Mouse (Mus musculus): ENCODE measurements around the gene Tmem205. TPM values are rescaled to one million over a fixed set of nuclear protein-coding genes. Genes with fewer than 3 reads are reported as not detected.
A peak's percentile ranks its signal among the peaks of the same experiment; 100 is the strongest.

Tmem205 gene
- polyA plus RNA-seq, 1 experiment = 21.4 TPM

DNA sequence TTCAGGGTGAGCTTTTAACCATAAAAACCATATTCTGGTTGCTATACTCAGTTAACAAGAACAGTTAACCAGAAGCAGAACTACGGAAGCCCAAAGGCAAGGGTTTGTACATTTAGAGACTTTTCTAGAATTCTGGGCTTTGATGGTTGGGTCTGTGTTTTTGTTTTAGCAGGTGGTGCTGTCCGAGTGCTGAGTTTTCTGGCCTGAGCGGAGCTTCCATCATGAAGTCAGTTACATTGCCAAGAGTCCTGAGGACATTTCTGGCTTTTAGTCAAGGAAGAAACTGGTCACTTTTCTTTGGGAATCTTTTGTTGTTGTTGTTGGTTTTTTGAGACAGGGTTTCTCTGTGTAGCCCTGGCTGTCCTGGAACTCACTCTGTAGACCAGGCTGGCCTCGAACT is 23.3 kb downstream of the Tmem205 start:
- Histone ChIP-seq H3K4me1 (ENCODE audit: control insufficient read depth, insufficient read depth, low read length) (no peaks in the 10 kb centered on the region), H3K9me3 (replicated peaks; ENCODE audit: control insufficient read depth, insufficient read depth, low read length, poor library complexity, severe bottlenecking) (no peaks in the 10 kb centered on the region), H3K27ac (ENCODE audit: insufficient read depth, low read length) (no peak overlapping the region), H3K27me3 (ENCODE audit: control insufficient read depth, insufficient read depth, low read length, poor library complexity, severe bottlenecking) (no peaks in the 10 kb centered on the region), H3K9ac (ENCODE audit: low read depth, poor library complexity, severe bottlenecking) (no peak overlapping the region), H3K36me3 (ENCODE audit: control insufficient read depth, insufficient read depth, low read length, poor library complexity, severe bottlenecking) (no peaks in the 10 kb centered on the region), H3K4me3 (ENCODE audit: low read depth, low read length) (no peak overlapping the region)
- TF ChIP-seq EP300 (IDR thresholded peaks at IDR 0.05; ENCODE audit: insufficient read depth, low read depth, low read length) (no peak), CTCF (IDR thresholded peaks at IDR 0.05; ENCODE audit: low read depth, low read length) (no peak), POLR2A (IDR thresholded peaks at IDR 0.05; ENCODE audit: insufficient read depth, low read length) (no peak)

DNA sequence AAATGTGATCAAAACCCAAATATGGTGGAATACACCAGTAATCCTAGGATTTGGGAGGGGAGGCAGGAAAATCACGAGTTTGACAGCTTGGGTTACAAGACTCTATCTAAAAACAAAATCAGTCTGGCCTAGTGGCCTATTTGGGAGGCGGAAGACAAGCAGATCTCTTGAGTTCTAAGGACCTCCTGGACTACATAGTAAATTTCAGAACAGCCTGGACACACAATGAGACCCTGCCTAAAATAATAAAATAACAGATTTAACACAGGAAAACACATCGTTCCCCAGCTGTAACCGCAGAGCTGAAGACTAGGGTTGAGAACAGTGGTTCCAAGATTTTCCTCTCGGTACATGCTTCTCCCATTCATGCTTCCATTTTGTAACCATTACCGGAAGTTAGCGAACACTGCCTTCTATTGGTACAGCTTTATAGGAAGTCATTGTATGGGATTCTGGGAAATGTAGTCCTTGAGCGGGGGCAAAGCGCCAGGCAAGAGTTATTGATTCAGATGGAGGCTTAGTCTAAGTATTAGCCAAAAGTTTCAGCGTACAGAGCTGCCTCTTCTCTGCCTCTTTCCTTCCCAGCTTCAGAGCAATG is 26.0 kb downstream of the Tmem205 start:
- no peak for TF ChIP-seq CTCF (IDR thresholded peaks at IDR 0.05; ENCODE audit: low read depth, low read length)
- no peak for TF ChIP-seq POLR2A (IDR thresholded peaks at IDR 0.05; ENCODE audit: insufficient read depth, low read length)
- TF ChIP-seq EP300 (IDR thresholded peaks at IDR 0.05; ENCODE audit: insufficient read depth, low read depth, low read length) = no peak
- Histone ChIP-seq H3K36me3 (ENCODE audit: control insufficient read depth, insufficient read depth, low read length, poor library complexity, severe bottlenecking) (no peaks in the 10 kb centered on the region), H3K27me3 (ENCODE audit: control insufficient read depth, insufficient read depth, low read length, poor library complexity, severe bottlenecking) (no peaks in the 10 kb centered on the region), H3K9ac (ENCODE audit: low read depth, poor library complexity, severe bottlenecking) (peak overlapping the region; percentile 84), H3K4me1 (ENCODE audit: control insufficient read depth, insufficient read depth, low read length) (no peaks in the 10 kb centered on the region), H3K27ac (ENCODE audit: insufficient read depth, low read length) (no peak overlapping the region), H3K9me3 (replicated peaks; ENCODE audit: control insufficient read depth, insufficient read depth, low read length, poor library complexity, severe bottlenecking) (no peaks in the 10 kb centered on the region), H3K4me3 (ENCODE audit: low read depth, low read length) (peak overlapping the region; percentile 86)

DNA sequence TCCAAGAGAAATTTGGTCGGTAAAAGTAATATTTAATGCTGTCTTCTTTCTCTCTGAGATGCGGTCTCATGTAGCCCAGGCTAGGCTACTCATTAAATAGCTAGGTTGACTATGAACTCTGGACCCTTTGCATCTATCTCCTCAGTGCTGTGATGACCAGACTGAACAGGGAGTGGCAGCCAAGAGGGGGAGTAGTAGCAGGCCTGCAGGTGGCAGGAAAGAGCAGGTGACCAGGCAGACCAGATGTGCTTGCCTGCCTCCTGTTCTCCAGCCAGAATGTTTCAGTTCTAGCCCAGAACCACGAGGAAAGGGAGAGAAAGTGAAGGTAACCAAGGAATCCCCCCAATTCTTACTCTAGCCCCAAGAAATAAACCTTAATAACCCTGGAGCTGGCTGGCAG is 38.1 kb downstream of the Tmem205 start:
- Histone ChIP-seq H3K27ac (ENCODE audit: insufficient read depth, low read length) (no peak overlapping the region), H3K9ac (ENCODE audit: low read depth, poor library complexity, severe bottlenecking) (no peak overlapping the region), H3K4me3 (ENCODE audit: low read depth, low read length) (no peak overlapping the region), H3K36me3 (ENCODE audit: control insufficient read depth, insufficient read depth, low read length, poor library complexity, severe bottlenecking) (no peaks in the 10 kb centered on the region), H3K27me3 (ENCODE audit: control insufficient read depth, insufficient read depth, low read length, poor library complexity, severe bottlenecking) (no peaks in the 10 kb centered on the region), H3K9me3 (replicated peaks; ENCODE audit: control insufficient read depth, insufficient read depth, low read length, poor library complexity, severe bottlenecking) (peaks cover 4% of the 10 kb centered on the region; the same call in 1 of the 2 replicates), H3K4me1 (ENCODE audit: control insufficient read depth, insufficient read depth, low read length) (no peaks in the 10 kb centered on the region)
- peak; percentile 71 for TF ChIP-seq CTCF (IDR thresholded peaks at IDR 0.05; ENCODE audit: low read depth, low read length)
- TF ChIP-seq EP300 (IDR thresholded peaks at IDR 0.05; ENCODE audit: insufficient read depth, low read depth, low read length) = no peak

DNA sequence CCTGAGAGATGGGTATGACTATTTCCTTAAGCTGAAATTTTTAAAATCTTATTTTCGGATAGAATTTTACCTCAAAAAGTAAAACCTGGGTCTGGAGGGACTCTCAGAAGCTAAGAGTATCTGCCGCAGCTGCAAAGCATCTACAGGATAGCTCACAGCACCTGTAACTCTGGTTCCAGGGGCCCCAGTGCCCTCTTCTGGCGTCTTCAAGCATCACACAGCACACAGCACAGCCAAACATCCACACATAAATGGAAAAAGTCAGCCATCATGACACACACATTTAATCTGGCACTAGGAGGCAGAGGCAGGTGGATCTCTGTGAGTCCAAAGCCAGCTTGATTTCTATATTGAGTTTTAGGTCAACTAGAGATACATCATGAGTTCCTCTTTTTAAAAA is 50.8 kb downstream of the Tmem205 start:
- H3K4me3 ChIP-seq (ENCODE audit: low read depth, low read length) = no peak overlapping the region
- H3K9ac ChIP-seq (ENCODE audit: low read depth, poor library complexity, severe bottlenecking) = no peak overlapping the region
- no peaks in the 10 kb centered on the region for H3K27me3 ChIP-seq (ENCODE audit: control insufficient read depth, insufficient read depth, low read length, poor library complexity, severe bottlenecking)
- TF ChIP-seq CTCF (IDR thresholded peaks at IDR 0.05; ENCODE audit: low read depth, low read length) = peak; percentile 72
- TF ChIP-seq POLR2A (IDR thresholded peaks at IDR 0.05; ENCODE audit: insufficient read depth, low read length) = no peak
- H3K36me3 ChIP-seq (ENCODE audit: control insufficient read depth, insufficient read depth, low read length, poor library complexity, severe bottlenecking) = no peaks in the 10 kb centered on the region
- no peaks in the 10 kb centered on the region for H3K4me1 ChIP-seq (ENCODE audit: control insufficient read depth, insufficient read depth, low read length)
- H3K27ac ChIP-seq (ENCODE audit: insufficient read depth, low read length) = no peak overlapping the region
- H3K9me3 ChIP-seq (replicated peaks; ENCODE audit: control insufficient read depth, insufficient read depth, low read length, poor library complexity, severe bottlenecking) = peaks cover 11% of the 10 kb centered on the region

DNA sequence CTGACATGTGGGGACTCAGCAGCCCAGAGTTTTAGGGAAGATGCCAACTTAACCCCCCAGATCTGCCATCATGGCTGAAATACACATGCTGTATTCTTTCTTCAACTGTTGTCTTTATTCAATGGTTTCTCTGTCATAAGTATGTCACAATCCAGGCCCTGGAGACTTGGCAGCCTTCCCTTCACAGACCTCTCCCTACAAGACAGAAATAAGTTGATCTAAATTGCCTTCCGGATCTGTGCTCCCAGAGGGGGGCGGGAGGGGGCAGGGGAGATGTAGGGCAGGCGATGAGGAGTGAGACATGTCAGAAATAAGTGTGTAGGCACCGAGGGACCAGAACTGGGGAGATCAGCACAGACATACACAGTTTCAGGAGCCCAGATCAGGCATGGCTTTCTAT is 55.2 kb downstream of the Tmem205 start:
- Histone ChIP-seq H3K9me3 (replicated peaks; ENCODE audit: control insufficient read depth, insufficient read depth, low read length, poor library complexity, severe bottlenecking) (no peaks in the 10 kb centered on the region), H3K27me3 (ENCODE audit: control insufficient read depth, insufficient read depth, low read length, poor library complexity, severe bottlenecking) (no peaks in the 10 kb centered on the region), H3K4me3 (ENCODE audit: low read depth, low read length) (no peak overlapping the region), H3K36me3 (ENCODE audit: control insufficient read depth, insufficient read depth, low read length, poor library complexity, severe bottlenecking) (no peaks in the 10 kb centered on the region), H3K27ac (ENCODE audit: insufficient read depth, low read length) (no peak overlapping the region), H3K4me1 (ENCODE audit: control insufficient read depth, insufficient read depth, low read length) (no peaks in the 10 kb centered on the region), H3K9ac (ENCODE audit: low read depth, poor library complexity, severe bottlenecking) (no peak overlapping the region)
- TF ChIP-seq EP300 (IDR thresholded peaks at IDR 0.05; ENCODE audit: insufficient read depth, low read depth, low read length) (no peak), POLR2A (IDR thresholded peaks at IDR 0.05; ENCODE audit: insufficient read depth, low read length) (no peak), CTCF (IDR thresholded peaks at IDR 0.05; ENCODE audit: low read depth, low read length) (no peak)

Other genes with a start within 250 kb of the Tmem205 start
- 79.3 and 80.6 TPM in 2 replicates for gene Ldlr, start 204.1 kb downstream of the Tmem205 start, polyA plus RNA-seq (2011; ENCODE audit: insufficient read depth, insufficient read length, low read depth, missing spikeins)
- 56.6 and 62.5 TPM in 2 replicates for gene Spc24, start 167.3 kb downstream of the Tmem205 start, polyA plus RNA-seq (2011; ENCODE audit: insufficient read depth, insufficient read length, low read depth, missing spikeins)
- gene Kank2, start 128.8 kb downstream of the Tmem205 start, polyA plus RNA-seq (2011; ENCODE audit: insufficient read depth, insufficient read length, low read depth, missing spikeins) = 62.3 and 63.5 TPM in 2 replicates
- gene Angptl8, start 92.0 kb downstream of the Tmem205 start, polyA plus RNA-seq (2011; ENCODE audit: insufficient read depth, insufficient read length, low read depth, missing spikeins) = not detected in 2 replicates
- 74.9 and 80.8 TPM in 2 replicates for gene Dock6, start 74.9 kb downstream of the Tmem205 start, polyA plus RNA-seq (2011; ENCODE audit: insufficient read depth, insufficient read length, low read depth, missing spikeins)
- gene Rab3d, start 9.4 kb downstream of the Tmem205 start, polyA plus RNA-seq (2011; ENCODE audit: insufficient read depth, insufficient read length, low read depth, missing spikeins) = 5.7 and 7.8 TPM in 2 replicates
- 2.9 and 4.9 TPM in 2 replicates for gene Ccdc159, start 85 bp downstream of the Tmem205 start, polyA plus RNA-seq (2011; ENCODE audit: insufficient read depth, insufficient read length, low read depth, missing spikeins)
- 5.4 and 5.6 TPM in 2 replicates for gene Plppr2, start 9.5 kb upstream of the Tmem205 start, polyA plus RNA-seq (2011; ENCODE audit: insufficient read depth, insufficient read length, low read depth, missing spikeins)
- gene Swsap1, start 28.2 kb upstream of the Tmem205 start, polyA plus RNA-seq (2011; ENCODE audit: insufficient read depth, insufficient read length, low read depth, missing spikeins) = 8.5 TPM in 2 replicates
- gene Epor, start 36.0 kb upstream of the Tmem205 start, polyA plus RNA-seq (2011; ENCODE audit: insufficient read depth, insufficient read length, low read depth, missing spikeins) = 0.57 and 1.9 TPM in 2 replicates
- 9.2 and 9.7 TPM in 2 replicates for gene Rgl3, start 61.9 kb upstream of the Tmem205 start, polyA plus RNA-seq (2011; ENCODE audit: insufficient read depth, insufficient read length, low read depth, missing spikeins)
- gene Ccdc151, start 75.1 kb upstream of the Tmem205 start, polyA plus RNA-seq (2011; ENCODE audit: insufficient read depth, insufficient read length, low read depth, missing spikeins) = 1.6 and 2.8 TPM in 2 replicates
- gene Prkcsh, start 75.2 kb upstream of the Tmem205 start, polyA plus RNA-seq (2011; ENCODE audit: insufficient read depth, insufficient read length, low read depth, missing spikeins) = 108 and 116 TPM in 2 replicates
- gene Elavl3, start 124.5 kb upstream of the Tmem205 start, polyA plus RNA-seq (2011; ENCODE audit: insufficient read depth, insufficient read length, low read depth, missing spikeins) = 8.3 and 10.6 TPM in 2 replicates
- gene Gm49318, start 143.7 kb upstream of the Tmem205 start, polyA plus RNA-seq (2011; ENCODE audit: insufficient read depth, insufficient read length, low read depth, missing spikeins) = not detected in 2 replicates
- gene Zfp653, start 143.8 kb upstream of the Tmem205 start, polyA plus RNA-seq (2011; ENCODE audit: insufficient read depth, insufficient read length, low read depth, missing spikeins) = 7.2 and 8.8 TPM in 2 replicates
- 20.9 and 21.9 TPM in 2 replicates for gene Ecsit, start 157.9 kb upstream of the Tmem205 start, polyA plus RNA-seq (2011; ENCODE audit: insufficient read depth, insufficient read length, low read depth, missing spikeins)
- gene Cnn1, start 171.7 kb upstream of the Tmem205 start, polyA plus RNA-seq (2011; ENCODE audit: insufficient read depth, insufficient read length, low read depth, missing spikeins) = 7.8 and 10.1 TPM in 2 replicates
- gene Elof1, start 189.6 kb upstream of the Tmem205 start, polyA plus RNA-seq (2011; ENCODE audit: insufficient read depth, insufficient read length, low read depth, missing spikeins) = 48.4 and 49.8 TPM in 2 replicates
- gene Acp5, start 208.2 kb upstream of the Tmem205 start, polyA plus RNA-seq (2011; ENCODE audit: insufficient read depth, insufficient read length, low read depth, missing spikeins) = 6.1 and 7.6 TPM in 2 replicates
- gene Pigyl, start 229.3 kb upstream of the Tmem205 start, polyA plus RNA-seq (2011; ENCODE audit: insufficient read depth, insufficient read length, low read depth, missing spikeins) = 83.8 and 86.5 TPM in 2 replicates